Mouse (Mus musculus): ENCODE measurements at regions not wholly inside any gene's neighbourhood (a gene's known extent, or its start where the extent isn't known, plus 50 kb on each side); places are given as distances from the start of the nearest gene placed in this dataset.
A peak's percentile ranks its signal among the peaks of the same experiment; 100 is the strongest.

DNA sequence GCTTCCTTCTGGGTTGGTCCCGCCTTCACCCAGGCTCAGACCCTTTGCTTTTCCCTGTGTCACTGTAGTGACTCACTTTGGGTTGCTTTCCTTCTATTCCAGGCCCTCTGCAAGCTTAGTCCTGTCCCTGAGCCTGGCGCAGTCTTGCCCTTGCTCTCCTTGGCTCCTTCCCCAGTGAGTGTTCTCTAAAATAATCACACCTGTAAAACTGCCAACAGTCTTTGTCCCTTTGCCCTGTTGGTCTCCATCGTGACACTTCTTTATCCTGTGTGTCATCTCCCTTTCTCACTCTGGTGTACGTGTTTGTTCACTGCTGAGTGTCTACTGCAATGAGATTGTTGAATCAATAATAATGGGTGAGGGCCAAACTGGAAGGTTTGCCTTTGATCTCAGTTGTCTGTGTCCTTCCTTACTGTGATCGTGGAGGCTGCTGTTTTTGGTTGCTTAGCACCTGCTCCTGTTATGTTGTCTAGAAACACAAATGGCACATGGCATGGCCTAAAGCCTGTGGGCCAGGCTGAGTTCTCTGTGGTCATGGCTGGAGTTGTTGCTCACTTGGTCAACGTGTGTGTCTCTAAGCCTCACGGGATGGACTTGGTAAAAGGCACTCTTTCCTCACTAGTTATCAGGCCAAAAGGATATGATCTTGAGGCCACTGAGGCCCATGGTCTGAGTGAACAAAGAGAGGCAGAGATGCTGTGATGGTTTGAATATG, 77.8 kb upstream of the Slc25a36 start:
- 88% methylated on average over 7 of the region's 7 CpGs for WGBS
- TF ChIP-seq CTCF (IDR thresholded peaks at IDR 0.05; ENCODE audit: borderline replicate concordance, control insufficient read depth, extremely low read depth, insufficient read depth, low read length, poor library complexity) = no peak
- no peak for TF ChIP-seq POLR2A (IDR thresholded peaks at IDR 0.05; ENCODE audit: control insufficient read depth, extremely low read depth, insufficient read depth, low read length, poor library complexity)
- Histone ChIP-seq H3K4me1 (replicated peaks; ENCODE audit: control insufficient read depth, insufficient read depth, low read length) (no peaks in the 10 kb centered on the region), H3K4me3 (ENCODE audit: control insufficient read depth, insufficient read depth, low read length) (no peak overlapping the region), H3K27me3 (ENCODE audit: control insufficient read depth, insufficient read depth, low read length) (no peaks in the 10 kb centered on the region), H3K27ac (ENCODE audit: control insufficient read depth, insufficient read depth, low read length) (no peak overlapping the region), H3K36me3 (ENCODE audit: control insufficient read depth, insufficient read depth, low read length) (no peaks in the 10 kb centered on the region)
- DNase-seq = no peak

DNA sequence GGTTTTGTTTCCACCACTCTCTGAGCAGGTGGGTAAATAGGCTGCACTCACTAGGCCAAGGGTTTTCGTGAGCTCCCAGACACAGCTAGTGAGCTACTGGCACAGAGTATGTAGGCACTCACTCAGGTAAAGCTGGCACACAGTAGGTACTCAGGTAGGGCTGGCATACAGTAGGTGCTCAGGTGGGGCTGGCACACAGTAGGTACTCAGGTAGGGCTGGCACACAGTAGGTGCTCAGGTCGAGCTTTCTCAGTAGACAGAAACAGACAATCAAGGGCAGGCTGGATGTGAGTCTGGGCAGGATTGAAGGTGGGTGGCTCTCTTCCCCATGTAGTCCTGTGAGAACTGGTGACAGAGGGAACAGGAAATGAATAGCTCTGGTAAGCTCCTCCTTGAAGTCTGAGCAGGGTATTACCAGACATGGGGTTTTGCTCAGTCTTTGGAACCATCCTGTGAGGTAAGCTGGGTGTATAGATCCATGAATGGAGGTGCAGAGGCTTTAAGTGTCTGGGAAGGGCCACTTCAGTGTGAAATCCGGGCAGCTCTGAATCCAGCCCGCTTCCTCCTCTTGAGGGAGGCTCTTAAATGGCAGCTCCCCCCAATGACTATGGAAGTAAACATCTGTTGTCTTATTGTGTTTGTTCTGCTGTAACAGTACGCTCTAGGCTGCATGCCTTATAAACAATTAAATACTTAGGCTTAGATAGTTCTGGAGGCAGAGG, 62.4 kb upstream of the Slc25a36 start:
- 89% methylated on average over 5 of the region's 5 CpGs for WGBS
- H3K4me3 ChIP-seq (ENCODE audit: control insufficient read depth, insufficient read depth, low read length) = no peak overlapping the region
- no peaks in the 10 kb centered on the region for H3K4me1 ChIP-seq (replicated peaks; ENCODE audit: control insufficient read depth, insufficient read depth, low read length)
- H3K36me3 ChIP-seq (ENCODE audit: control insufficient read depth, insufficient read depth, low read length) = no peaks in the 10 kb centered on the region
- no peak for TF ChIP-seq POLR2A (IDR thresholded peaks at IDR 0.05; ENCODE audit: control insufficient read depth, extremely low read depth, insufficient read depth, low read length, poor library complexity)
- no peak for TF ChIP-seq CTCF (IDR thresholded peaks at IDR 0.05; ENCODE audit: borderline replicate concordance, control insufficient read depth, extremely low read depth, insufficient read depth, low read length, poor library complexity)
- no peak overlapping the region for H3K27ac ChIP-seq (ENCODE audit: control insufficient read depth, insufficient read depth, low read length)
- DNase-seq = no peak
- no peaks in the 10 kb centered on the region for H3K27me3 ChIP-seq (ENCODE audit: control insufficient read depth, insufficient read depth, low read length)

DNA sequence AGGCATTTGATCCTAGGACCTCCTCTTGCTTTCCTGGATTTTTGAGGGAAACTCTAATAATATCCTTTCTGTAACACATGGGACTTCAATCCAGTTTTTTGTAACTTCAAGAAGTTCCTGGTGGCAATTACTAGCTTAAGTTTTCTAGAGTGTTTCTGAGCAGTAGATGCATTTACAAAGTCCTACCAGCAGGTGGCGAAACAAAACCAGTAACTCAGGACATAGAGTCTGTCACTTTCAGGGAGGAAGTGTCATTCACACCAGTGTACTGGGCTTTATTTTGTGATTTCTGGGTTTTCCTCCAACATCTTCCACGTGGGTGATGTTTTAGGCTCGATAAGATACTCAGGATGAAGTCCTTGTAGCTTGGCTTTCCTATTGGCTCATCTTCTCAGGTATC, 61.1 kb upstream of the Slc25a36 start:
- no peak for TF ChIP-seq POLR2A (IDR thresholded peaks at IDR 0.05; ENCODE audit: control insufficient read depth, extremely low read depth, insufficient read depth, low read length, poor library complexity)
- no peak for TF ChIP-seq CTCF (IDR thresholded peaks at IDR 0.05; ENCODE audit: borderline replicate concordance, control insufficient read depth, extremely low read depth, insufficient read depth, low read length, poor library complexity)
- H3K27me3 ChIP-seq (ENCODE audit: control insufficient read depth, insufficient read depth, low read length) = no peaks in the 10 kb centered on the region
- H3K27ac ChIP-seq (ENCODE audit: control insufficient read depth, insufficient read depth, low read length) = no peak overlapping the region
- DNase-seq = peak; percentile 41
- WGBS = 10% methylated on average over 3 of the region's 3 CpGs
- H3K36me3 ChIP-seq (ENCODE audit: control insufficient read depth, insufficient read depth, low read length) = no peaks in the 10 kb centered on the region
- no peaks in the 10 kb centered on the region for H3K4me1 ChIP-seq (replicated peaks; ENCODE audit: control insufficient read depth, insufficient read depth, low read length)
- no peak overlapping the region for H3K4me3 ChIP-seq (ENCODE audit: control insufficient read depth, insufficient read depth, low read length)

DNA sequence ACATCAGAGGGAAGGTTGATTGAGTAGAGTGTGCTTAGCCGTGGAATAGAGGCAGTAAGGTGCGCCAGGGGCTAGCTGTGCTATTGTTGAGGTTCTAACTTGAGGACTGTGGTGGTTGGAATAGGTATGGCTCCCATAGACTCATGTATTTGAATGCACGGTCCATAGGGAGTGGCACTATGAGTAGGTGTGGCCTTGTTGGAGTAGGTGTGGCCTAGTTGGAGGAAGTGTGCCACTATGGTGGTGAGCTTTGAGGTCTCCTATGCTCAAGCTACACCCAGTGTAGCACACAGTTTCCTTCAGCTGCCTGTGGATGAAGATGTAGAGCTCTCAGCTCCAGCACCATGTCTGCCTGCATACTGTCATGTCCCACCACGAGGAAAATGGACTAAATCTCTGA, 60.5 kb upstream of the Slc25a36 start:
- 96% methylated on average over 4 of the region's 4 CpGs for WGBS
- Histone ChIP-seq H3K4me3 (ENCODE audit: control insufficient read depth, insufficient read depth, low read length) (no peak overlapping the region), H3K27ac (ENCODE audit: control insufficient read depth, insufficient read depth, low read length) (no peak overlapping the region), H3K4me1 (replicated peaks; ENCODE audit: control insufficient read depth, insufficient read depth, low read length) (no peaks in the 10 kb centered on the region), H3K36me3 (ENCODE audit: control insufficient read depth, insufficient read depth, low read length) (no peaks in the 10 kb centered on the region), H3K27me3 (ENCODE audit: control insufficient read depth, insufficient read depth, low read length) (no peaks in the 10 kb centered on the region)
- TF ChIP-seq CTCF (IDR thresholded peaks at IDR 0.05; ENCODE audit: borderline replicate concordance, control insufficient read depth, extremely low read depth, insufficient read depth, low read length, poor library complexity) = no peak
- no peak for TF ChIP-seq POLR2A (IDR thresholded peaks at IDR 0.05; ENCODE audit: control insufficient read depth, extremely low read depth, insufficient read depth, low read length, poor library complexity)
- no peak for DNase-seq

DNA sequence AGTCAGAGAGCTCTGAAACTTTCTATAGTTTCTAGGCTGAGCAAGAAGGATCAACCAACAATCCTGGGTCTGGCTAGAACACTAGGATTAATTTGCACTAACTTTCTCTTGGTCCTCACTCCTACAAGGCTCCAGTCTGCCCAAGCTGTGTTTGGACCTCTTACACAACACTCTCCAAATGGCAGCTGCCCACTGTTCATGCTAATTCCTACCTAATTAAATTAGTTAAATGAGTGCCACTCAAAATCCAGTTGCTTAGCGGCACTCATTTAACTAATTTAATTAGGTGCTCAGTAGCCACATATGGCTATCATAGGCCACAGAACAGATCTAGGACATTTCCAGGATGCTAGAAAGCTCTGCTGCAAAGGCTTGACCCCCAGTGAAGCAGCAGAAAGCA, 59.9 kb upstream of the Slc25a36 start:
- Histone ChIP-seq H3K4me1 (replicated peaks; ENCODE audit: control insufficient read depth, insufficient read depth, low read length) (no peaks in the 10 kb centered on the region), H3K27me3 (ENCODE audit: control insufficient read depth, insufficient read depth, low read length) (no peaks in the 10 kb centered on the region), H3K27ac (ENCODE audit: control insufficient read depth, insufficient read depth, low read length) (no peak overlapping the region), H3K36me3 (ENCODE audit: control insufficient read depth, insufficient read depth, low read length) (no peaks in the 10 kb centered on the region), H3K4me3 (ENCODE audit: control insufficient read depth, insufficient read depth, low read length) (no peak overlapping the region)
- WGBS = 98% methylated on average over 1 of the region's 1 CpGs
- no peak for TF ChIP-seq CTCF (IDR thresholded peaks at IDR 0.05; ENCODE audit: borderline replicate concordance, control insufficient read depth, extremely low read depth, insufficient read depth, low read length, poor library complexity)
- no peak for TF ChIP-seq POLR2A (IDR thresholded peaks at IDR 0.05; ENCODE audit: control insufficient read depth, extremely low read depth, insufficient read depth, low read length, poor library complexity)
- DNase-seq = no peak

DNA sequence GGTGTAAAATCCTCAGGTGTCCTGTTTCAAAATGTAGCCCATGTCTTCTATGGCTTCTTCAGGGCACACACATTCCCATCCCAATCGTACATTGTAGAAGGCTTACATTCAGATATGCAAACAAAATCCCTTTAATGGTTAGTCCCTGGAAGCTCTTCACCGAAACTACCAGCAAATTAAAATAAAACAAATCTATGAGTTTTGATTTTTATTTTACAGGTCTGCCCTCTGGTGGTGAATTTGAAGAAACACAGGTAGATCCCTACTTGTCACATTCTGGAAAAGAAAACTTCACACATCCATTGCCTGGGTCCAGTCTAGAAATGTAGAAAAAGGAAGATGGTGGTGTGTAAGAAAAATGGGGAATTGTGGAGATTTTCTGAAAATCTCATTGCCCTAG, 51.5 kb upstream of the Slc25a36 start:
- TF ChIP-seq POLR2A (IDR thresholded peaks at IDR 0.05; ENCODE audit: control insufficient read depth, extremely low read depth, insufficient read depth, low read length, poor library complexity) (no peak), CTCF (IDR thresholded peaks at IDR 0.05; ENCODE audit: borderline replicate concordance, control insufficient read depth, extremely low read depth, insufficient read depth, low read length, poor library complexity) (no peak)

More for the DNA sequence above, 51.5 kb upstream of the Slc25a36 start:
- Histone ChIP-seq H3K4me1 (replicated peaks; ENCODE audit: control insufficient read depth, insufficient read depth, low read length) (no peaks in the 10 kb centered on the region), H3K27me3 (ENCODE audit: control insufficient read depth, insufficient read depth, low read length) (no peaks in the 10 kb centered on the region), H3K36me3 (ENCODE audit: control insufficient read depth, insufficient read depth, low read length) (no peaks in the 10 kb centered on the region), H3K4me3 (ENCODE audit: control insufficient read depth, insufficient read depth, low read length) (no peak overlapping the region), H3K27ac (ENCODE audit: control insufficient read depth, insufficient read depth, low read length) (no peak overlapping the region)
- WGBS = 32% methylated on average over 2 of the region's 2 CpGs
- no peak for DNase-seq

Measured in thymus, adult 2 months (tissue).